Mouse (Mus musculus) midbrain, postnatal 0 days (tissue): ENCODE data around the gene Hist3h2a. TPM values are rescaled to one million over a fixed set of nuclear protein-coding genes. Genes with fewer than 3 reads are reported as not detected.

ENCODE experiments used
- ATAC-seq: fragments of 200-750 bp; cut with Nextera tagmentation; 2 replicates; pipeline ENCODE4 v1.8.0; 2017; ENCODE audit warnings: moderate number of reproducible peaks, mild to moderate bottlenecking, moderate TSS enrichment, moderate library complexity; ENCODE audit not compliant: low FRiP score
- DNase-seq: peaks from one replicate; pipeline ENCODE4 v3.0.0-alpha.2; 2015; ENCODE audit warnings: low spot score
- H3K27ac ChIP-seq: fragments of 300-500 bp; sonication (generic); 2 replicates; pipeline ENCODE4 v1.5.1; 2014; ENCODE audit warnings: low read depth, mild to moderate bottlenecking, low read length, mixed read lengths
- H3K27me3 ChIP-seq: fragments of 300-500 bp; sonication (generic); 2 replicates; pipeline ENCODE4 v1.6.1; 2014; ENCODE audit warnings: low read length, control low read depth, mixed read lengths; ENCODE audit not compliant: insufficient read depth
- H3K36me3 ChIP-seq: fragments of 300-500 bp; sonication (generic); 2 replicates; pipeline ENCODE4 v1.6.1; 2014; ENCODE audit warnings: low read length, control low read depth, mixed read lengths; ENCODE audit not compliant: insufficient read depth
- H3K4me1 ChIP-seq: fragments of 300-500 bp; sonication (generic); 2 replicates; pipeline ENCODE4 v1.6.1; 2014; ENCODE audit warnings: mild to moderate bottlenecking, control low read depth, antibody characterized with exemption, low read length, mixed read lengths; ENCODE audit not compliant: insufficient read depth
- H3K4me2 ChIP-seq: fragments of 300-500 bp; sonication (generic); 2 replicates; pipeline ENCODE4 v1.6.1; 2014; ENCODE audit warnings: low read depth, mild to moderate bottlenecking, low read length, mixed read lengths; ENCODE audit not compliant: poor library complexity, severe bottlenecking
- H3K4me3 ChIP-seq: fragments of 300-500 bp; sonication (generic); 2 replicates; pipeline ENCODE4 v1.5.1; 2014; ENCODE audit warnings: low read depth, mild to moderate bottlenecking, low read length, moderate library complexity
- H3K9ac ChIP-seq: fragments of 300-500 bp; sonication (generic); replicated peaks from 2 replicates; pipeline ENCODE4 v1.6.1; 2014; ENCODE audit warnings: mild to moderate bottlenecking, low read length, moderate library complexity, mixed read lengths; ENCODE audit not compliant: poor library complexity, severe bottlenecking
- H3K9me3 ChIP-seq: fragments of 300-500 bp; sonication (generic); 2 replicates; pipeline ENCODE4 v1.6.1; 2016; ENCODE audit warnings: low read length, control low read depth
- CTCF ChIP-seq: IDR thresholded peaks from 2 replicates; pipeline ENCODE4 v1.5.1; 2016; ENCODE audit warnings: antibody characterized with exemption, mild to moderate bottlenecking
- WGBS: fragments of 180-500 bp; shearing (Covaris S2); extraction: QIAGEN DNeasy Blood & Tissue Kit; methylation state at CpG from one replicate; pipeline ENCODE4 v1.1.7; 2014; 5-methylcytosine and 5-hydroxymethylcytosine counted together
- polyA plus RNA-seq: library from polyadenylated mRNA; unstranded; fragments of >200 nt; fragmentation: Nextera tagmentation; extraction: Ambion mirVana; gene quantifications from 2 replicates; pipeline ENCODE4 v1.2.1, GENCODE M21; 2015
- total RNA-seq: library from RNA; depleted of rRNA; stranded (reverse); fragments of >200 nt; gene quantifications from 2 replicates; pipeline ENCODE4 v1.2.3, GENCODE M21; 2014

Gene Hist3h2a
- total and polyA plus RNA-seq, 2 experiments from 2014 or later = 42.0 to 242 TPM

DNA sequence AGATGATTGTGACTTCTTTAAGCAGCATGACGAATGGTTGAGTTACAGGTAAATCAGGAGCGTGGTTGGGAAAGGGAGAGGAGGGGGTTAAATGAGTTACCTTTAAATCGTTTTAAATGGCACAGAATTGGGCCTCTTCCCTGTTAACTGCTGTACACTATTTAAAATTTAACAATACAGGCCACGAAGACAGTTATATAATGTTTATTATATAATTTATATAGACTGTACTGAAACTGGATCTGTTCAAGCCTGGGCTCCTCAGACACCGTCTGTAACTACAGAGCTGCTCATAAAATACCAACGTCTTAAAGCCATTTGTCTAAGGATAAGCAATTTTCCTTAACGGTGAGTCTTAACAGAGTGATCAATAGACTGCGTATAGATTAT, 1.4 kb downstream of the Hist3h2a start:
- Histone ChIP-seq H3K27me3 (no peaks in the 10 kb centered on the region), H3K36me3 (no peaks in the 10 kb centered on the region), H3K4me3 (peak overlapping the region; percentile 81), H3K27ac (no peak overlapping the region), H3K4me2 (peak overlapping the region; percentile 67), H3K9me3 (no peaks in the 10 kb centered on the region), H3K4me1 (peaks cover 13% of the 10 kb centered on the region), H3K9ac (peak overlapping the region; percentile 82)
- ATAC-seq (no peak), DNase-seq (no peak)
- TF ChIP-seq CTCF = no peak
- 15% methylated on average over 8 of the region's 8 CpGs for WGBS

DNA sequence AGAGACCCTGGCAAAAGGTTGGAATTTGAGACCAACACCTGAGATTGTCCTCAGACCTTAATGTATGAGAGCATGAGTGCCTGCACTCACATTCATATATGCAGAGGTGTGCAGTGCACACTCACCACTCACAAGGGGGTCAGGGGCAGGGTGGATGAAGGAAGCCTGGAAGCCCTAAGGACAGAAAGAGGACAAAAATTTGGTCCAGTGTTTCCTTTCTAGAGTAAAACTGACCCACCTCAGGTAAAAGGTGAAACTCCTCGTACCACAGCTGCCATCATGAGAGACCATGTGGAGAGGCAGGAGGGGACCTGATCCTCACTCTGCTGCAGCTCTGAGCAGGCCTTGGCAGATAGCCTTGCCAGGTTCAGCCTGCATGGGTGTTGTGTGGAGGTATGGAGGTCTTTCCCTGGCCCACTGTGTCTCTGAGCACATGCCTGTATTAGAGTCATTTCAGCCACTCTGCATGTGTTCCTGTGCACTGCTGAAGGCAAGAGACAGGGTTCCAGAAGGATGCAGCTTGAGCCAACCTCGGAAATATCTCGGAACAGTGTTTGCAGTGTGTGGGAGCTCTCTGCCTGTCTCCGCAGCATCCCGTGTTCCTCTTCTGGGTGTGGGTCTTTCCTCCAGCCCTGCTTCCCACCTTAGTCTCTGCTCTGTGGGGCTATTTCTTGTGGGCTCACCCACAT, 2.9 kb downstream of the Hist3h2a start:
- no peaks in the 10 kb centered on the region for H3K27me3 ChIP-seq
- peak overlapping the region; percentile 81 for H3K4me3 ChIP-seq
- H3K36me3 ChIP-seq = no peaks in the 10 kb centered on the region
- TF ChIP-seq CTCF = no peak
- 89% methylated on average over 5 of the region's 5 CpGs for WGBS
- no peak for DNase-seq
- H3K4me2 ChIP-seq = peak overlapping the region; percentile 67
- H3K9me3 ChIP-seq = no peaks in the 10 kb centered on the region
- H3K4me1 ChIP-seq = peaks cover 9% of the 10 kb centered on the region
- H3K9ac ChIP-seq = peak overlapping the region; percentile 82
- ATAC-seq = no peak
- H3K27ac ChIP-seq = no peak overlapping the region

DNA sequence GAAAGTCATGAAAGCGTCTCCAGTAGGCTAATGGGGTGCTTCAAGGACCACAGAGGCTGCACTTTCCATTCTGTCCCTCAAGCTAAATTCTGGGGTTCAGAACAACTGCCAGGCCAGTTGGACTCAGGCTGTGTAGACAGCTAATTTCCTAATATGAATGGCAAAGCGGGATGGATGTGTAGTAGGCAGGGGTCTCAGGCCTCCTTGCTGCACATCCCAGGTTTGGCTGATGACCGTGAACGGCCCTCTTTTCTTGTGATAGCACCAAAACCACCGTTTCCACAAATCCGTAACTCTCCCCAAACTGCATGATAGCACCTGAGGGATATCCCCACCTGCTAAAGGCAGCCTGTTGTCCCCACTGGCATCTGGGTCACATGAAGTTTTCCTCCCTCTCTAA, 4.1 kb downstream of the Hist3h2a start:
- H3K4me3 ChIP-seq = no peak overlapping the region
- H3K9me3 ChIP-seq = no peaks in the 10 kb centered on the region
- no peaks in the 10 kb centered on the region for H3K27me3 ChIP-seq
- no peak for DNase-seq
- no peak for TF ChIP-seq CTCF
- H3K4me2 ChIP-seq = peak overlapping the region; percentile 1
- H3K36me3 ChIP-seq = no peaks in the 10 kb centered on the region
- no peak overlapping the region for H3K27ac ChIP-seq
- no peak for ATAC-seq
- H3K4me1 ChIP-seq = peaks cover 9% of the 10 kb centered on the region
- WGBS = 79% methylated on average over 6 of the region's 6 CpGs
- H3K9ac ChIP-seq = no peak overlapping the region

DNA sequence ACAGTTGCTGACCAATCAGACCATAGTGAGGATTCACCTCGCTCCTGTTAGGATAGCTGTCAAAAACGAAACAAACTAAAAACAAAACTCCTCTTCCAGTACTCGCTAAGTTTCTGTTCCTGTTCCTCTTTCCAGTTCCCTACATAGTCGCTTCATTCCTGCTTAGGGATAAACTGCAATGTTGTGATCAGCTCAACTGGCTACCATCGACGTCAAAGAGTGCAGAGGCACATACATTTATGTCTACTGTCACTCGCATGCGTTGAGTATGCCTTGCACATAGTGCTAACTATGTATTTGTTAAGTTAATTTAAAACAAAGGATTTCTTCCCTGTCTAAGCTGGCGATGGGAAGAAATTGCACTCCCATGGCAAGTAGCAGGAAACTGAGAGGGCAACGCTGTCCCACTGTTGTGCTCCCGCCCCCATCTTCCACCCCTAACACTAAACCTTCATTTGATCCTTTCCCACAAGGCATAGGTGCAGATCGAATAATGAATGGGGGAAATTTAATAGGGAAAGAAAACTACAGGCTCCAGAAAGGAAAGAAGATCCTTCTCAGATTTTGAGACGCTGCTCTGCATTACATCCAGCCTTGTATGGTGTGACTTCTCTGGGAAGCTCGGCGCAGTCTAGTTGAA, 4.8 kb downstream of the Hist3h2a start:
- Histone ChIP-seq H3K9ac (peak overlapping the region; percentile 62; the same call in 1 of the 2 replicates), H3K27me3 (no peaks in the 10 kb centered on the region), H3K4me1 (peaks cover 9% of the 10 kb centered on the region), H3K9me3 (no peaks in the 10 kb centered on the region), H3K27ac (peak overlapping the region; percentile 73), H3K4me3 (peak overlapping the region; percentile 41), H3K4me2 (peak overlapping the region; percentile 71), H3K36me3 (no peaks in the 10 kb centered on the region)
- no peak for TF ChIP-seq CTCF
- WGBS = 31% methylated on average over 15 of the region's 15 CpGs
- no peak for ATAC-seq
- no peak for DNase-seq

DNA sequence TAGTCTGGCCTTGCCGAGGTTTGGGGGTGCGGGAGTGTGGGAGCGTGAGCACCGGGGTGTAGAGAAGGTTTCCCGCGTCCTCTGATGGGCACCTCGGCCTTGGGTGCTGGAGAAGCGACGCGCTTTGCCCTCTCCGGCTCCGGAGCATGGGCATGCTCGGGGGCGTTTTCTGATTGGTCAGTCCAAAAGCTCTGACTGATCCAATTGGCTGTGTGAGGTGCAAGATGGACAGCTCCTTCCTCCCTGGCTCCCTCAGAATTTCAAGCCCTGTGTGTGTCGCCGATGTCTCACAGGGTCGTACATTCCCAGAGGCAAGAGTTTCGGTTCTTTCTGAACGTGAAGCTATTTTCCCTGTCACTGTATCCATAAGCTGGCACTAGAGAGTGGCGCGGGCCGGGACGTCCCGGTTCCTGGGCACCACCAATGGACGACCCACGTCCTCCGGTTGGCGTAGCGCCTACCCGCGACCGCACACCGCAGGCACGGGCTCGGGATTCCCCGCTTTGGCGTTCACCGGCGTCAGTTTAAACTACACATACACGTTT, 5.5 kb downstream of the Hist3h2a start:
- DNase-seq (peak; percentile 91), ATAC-seq (peak; percentile 83)
- no peaks in the 10 kb centered on the region for H3K36me3 ChIP-seq
- peak; percentile 60 for TF ChIP-seq CTCF
- H3K4me1 ChIP-seq = peaks cover 9% of the 10 kb centered on the region
- H3K4me3 ChIP-seq = peak overlapping the region; percentile 41
- H3K4me2 ChIP-seq = peak overlapping the region; percentile 71
- H3K27me3 ChIP-seq = no peaks in the 10 kb centered on the region
- peak overlapping the region; percentile 73 for H3K27ac ChIP-seq
- peak overlapping the region; percentile 62 for H3K9ac ChIP-seq
- no peaks in the 10 kb centered on the region for H3K9me3 ChIP-seq
- 2% methylated on average over 40 of the region's 40 CpGs for WGBS
